Mouse (Mus musculus) right cerebral cortex, adult 18-20 months (tissue): ENCODE results near the gene Scgn.

ENCODE experiments used
- DNase-seq: peaks from one replicate; pipeline ENCODE4 v3.0.0; 2022; ENCODE audit warnings: mixed read lengths

Scgn gene

GRCm38 (mm10) chr13:23933421-23934210, 57.4 kb downstream of the Scgn start, which contains the start of gene Hist1h2ba:
TSS of gene Hist1h2ba (minus strand) at chr13:23934156.
- DNase-seq, result no peak

- DNase-seq, result no peak
These were observed 60.1 kb downstream of the Scgn start for GRCm38 (mm10) chr13:23930904-23931303.

- no peak for DNase-seq
These were observed 60.6 kb downstream of the Scgn start for GRCm38 (mm10) chr13:23930461-23930860.

- DNase-seq, result no peak
These were observed 62.4 kb downstream of the Scgn start for GRCm38 (mm10) chr13:23928637-23929036.

- no peak for DNase-seq
These were observed 65.2 kb downstream of the Scgn start for GRCm38 (mm10) chr13:23925792-23926191.

GRCm38 (mm10) chr13:23917674-23918073, 73.3 kb downstream of the Scgn start:
- DNase-seq, result no peak

- no peak for DNase-seq
These were observed 74.9 kb downstream of the Scgn start for GRCm38 (mm10) chr13:23916132-23916531.

GRCm38 (mm10) chr13:23914376-23915167, 76.4 kb downstream of the Scgn start, which contains the start of gene Slc17a4:
TSS of gene Slc17a4 (minus strand) at chr13:23915009.
- no peak for DNase-seq

- DNase-seq, result no peak
These were observed 77.2 kb downstream of the Scgn start for GRCm38 (mm10) chr13:23913791-23914306.

- no peak for DNase-seq
These were observed 79.7 kb downstream of the Scgn start for GRCm38 (mm10) chr13:23911335-23911734.

GRCm38 (mm10) chr13:23910121-23910520, 80.9 kb downstream of the Scgn start:
- no peak for DNase-seq

- no peak for DNase-seq
These were observed 84.1 kb downstream of the Scgn start for GRCm38 (mm10) chr13:23906906-23907305.
